Mouse (Mus musculus) stomach, adult 2 months (tissue): ENCODE results near the gene Serpina3m. TPM values are rescaled to one million over a fixed set of nuclear protein-coding genes. Genes with fewer than 3 reads are reported as not detected.

Experiments
- polyA plus RNA-seq: library from polyadenylated mRNA; depleted of rRNA; stranded (reverse); fragments of >200 nt; gene quantifications from 2 replicates; pipeline ENCODE4 v1.2.3, GENCODE M21; 2012; rRNA removed

Serpina3m gene
- polyA plus RNA-seq = 0.03 and 0.08 TPM in 2 replicates

DNA sequence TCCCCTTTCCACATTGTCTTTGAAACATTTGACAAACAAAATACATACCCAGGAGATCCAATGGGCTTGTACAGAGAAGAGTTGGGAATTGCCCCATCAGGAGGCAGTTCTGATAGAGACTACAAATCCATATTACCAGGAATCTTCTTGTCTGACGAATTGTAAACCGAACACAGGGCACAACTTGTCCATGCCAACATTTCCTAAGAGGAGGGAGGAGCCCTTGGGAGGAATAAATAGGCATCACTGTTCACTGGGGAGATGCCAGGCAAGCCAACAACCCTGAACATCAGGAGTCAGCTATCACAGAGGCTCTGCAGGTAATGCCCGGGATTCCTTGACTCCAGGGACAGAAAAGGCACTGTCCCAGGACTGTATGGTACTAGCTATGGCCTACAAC, at the start of gene Serpina3m, which contains the start of gene Serpina3k:
Gene Serpina3m (plus strand): TSS at position 261 of the 400 bp plus-strand sequence.
Gene Serpina3k (plus strand): TSS at position 261 of the 400 bp plus-strand sequence.

GRCm38 (mm10) chr12:104314253-104314652, 24.0 kb upstream of the Serpina3m start, which contains the start of gene Serpina3j:
TSS of gene Serpina3j (plus strand) at chr12:104314553.

GRCm38 (mm10) chr12:104406454-104406885, 68.2 kb downstream of the Serpina3m start, which contains the start of gene Serpina3n:
TSS of gene Serpina3n (plus strand) at chr12:104406729.

Other genes with a start within 250 kb of the Serpina3m start
- not detected in 2 replicates for gene Serpina5, start 237.4 kb upstream of the Serpina3m start, polyA plus RNA-seq
- gene Serpina3a, start 225.8 kb upstream of the Serpina3m start, polyA plus RNA-seq = not detected in 2 replicates
- gene Serpina3b, start 210.5 kb upstream of the Serpina3m start, polyA plus RNA-seq = 0.10 TPM in 1 of 2 replicates, not detected in the other
- 0.11 and 0.25 TPM in 2 replicates for gene Serpina3c, start 184.6 kb upstream of the Serpina3m start, polyA plus RNA-seq
- 0.04 and 0.12 TPM in 2 replicates for gene Serpina3f, start 123.9 kb upstream of the Serpina3m start, polyA plus RNA-seq
- gene Serpina3g, start 102.2 kb upstream of the Serpina3m start, polyA plus RNA-seq = 1.2 TPM in 2 replicates
- gene Serpina3i, start 75.4 kb upstream of the Serpina3m start, polyA plus RNA-seq = 0.05 and 0.08 TPM in 2 replicates
- gene Serpina3j, start 23.9 kb upstream of the Serpina3m start, polyA plus RNA-seq = not detected in 2 replicates
- gene Serpina3k, start within 50 bp of the Serpina3m start, polyA plus RNA-seq = 0.50 TPM in 1 of 2 replicates, not detected in the other
- 21.8 and 45.8 TPM in 2 replicates for gene Serpina3n, start 68.2 kb downstream of the Serpina3m start, polyA plus RNA-seq
- 0.16 and 1.0 TPM in 2 replicates for gene Gsc, start 134.8 kb downstream of the Serpina3m start, polyA plus RNA-seq